ENCODE assay signal across 18 mouse cellular contexts in genomic region chr2:6294993-6295628, GRCm38 (mm10). TPM values are rescaled to one million over a fixed set of nuclear protein-coding genes. Genes with fewer than 3 reads are reported as not detected.
DNase-seq lines count a peak whose midpoint lies in the region; ATAC-seq and TF ChIP-seq lines count a peak whose summit lies in the region.
"Had no signal": no experiment of that assay in that cellular context is flagged by ENCODE, and none has a peak within 500 bp of the region (broad histone marks: within the 10 kb centered on the region; RNA-seq: fewer than 3 reads in every experiment).

No protein-coding gene starts in this region.

- no peaks in the 10 kb centered on the region for H3K36me3 ChIP-seq in heart, embryonic 16.5 days (ENCODE audit: control insufficient read depth, insufficient read depth)
- no peaks in the 10 kb centered on the region for H3K36me3 ChIP-seq in heart, embryonic 10.5 days
- no peaks in the 10 kb centered on the region for H3K36me3 ChIP-seq in lung, embryonic 16.5 days (ENCODE audit: control insufficient read depth, insufficient read depth, low read length)
- H3K36me3 ChIP-seq in stomach, postnatal 0 days (ENCODE audit: control insufficient read depth, insufficient read depth, low read length), result no peaks in the 10 kb centered on the region
- H3K36me3 ChIP-seq: embryonic facial prominence, embryonic 12.5 days; forebrain, embryonic 10.5 days; G1E had no signal

- H3K27me3 ChIP-seq in heart, embryonic 16.5 days (ENCODE audit: control insufficient read depth, insufficient read depth, low read length), result no peaks in the 10 kb centered on the region
- no peaks in the 10 kb centered on the region for H3K27me3 ChIP-seq in heart, embryonic 10.5 days (ENCODE audit: insufficient read depth, poor library complexity, severe bottlenecking)
- H3K27me3 ChIP-seq in lung, embryonic 16.5 days (ENCODE audit: control insufficient read depth, insufficient read depth, low read depth, low read length), result no peaks in the 10 kb centered on the region
- no peaks in the 10 kb centered on the region for H3K27me3 ChIP-seq in stomach, postnatal 0 days (ENCODE audit: control insufficient read depth, insufficient read depth, low read length)
- H3K27me3 ChIP-seq: embryonic facial prominence, embryonic 12.5 days had no signal

- WGBS in heart, embryonic 16.5 days, result 58% methylated on average over 7 of the region's 7 CpGs
- WGBS in heart, embryonic 10.5 days, result 59% methylated on average over 7 of the region's 7 CpGs
- 51% methylated on average over 7 of the region's 7 CpGs for WGBS in lung, embryonic 16.5 days
- 51% methylated on average over 7 of the region's 7 CpGs for whole genome bisulfite sequencing in stomach, postnatal 0 days

- H3K4me3 ChIP-seq in heart, embryonic 16.5 days (ENCODE audit: low read length), result no peak overlapping the region
- no peak overlapping the region for H3K4me3 ChIP-seq in heart, embryonic 10.5 days
- H3K4me3 ChIP-seq in lung, embryonic 16.5 days (ENCODE audit: low read length), result no peak overlapping the region
- no peak overlapping the region for H3K4me3 ChIP-seq in stomach, postnatal 0 days (ENCODE audit: low read depth, low read length)
- H3K4me3 ChIP-seq: embryonic facial prominence, embryonic 12.5 days; forebrain, embryonic 10.5 days had no signal

- no peak for TF ChIP-seq EP300 in stomach, postnatal 0 days (optimal IDR thresholded peaks at IDR 0.05)

- peak overlapping the region; percentile 32; the same call in 1 of the 2 replicates for H3K27ac ChIP-seq in heart, embryonic 16.5 days (ENCODE audit: low read length)
- H3K27ac ChIP-seq in heart, embryonic 10.5 days, result no peak overlapping the region
- H3K27ac ChIP-seq in lung, embryonic 16.5 days (ENCODE audit: low read length), result peak overlapping the region; percentile 57
- no peak overlapping the region for H3K27ac ChIP-seq in stomach, postnatal 0 days (replicated peaks)
- H3K27ac ChIP-seq: embryonic facial prominence, embryonic 12.5 days; forebrain, embryonic 10.5 days had no signal

- H3K4me1 ChIP-seq in heart, embryonic 16.5 days (ENCODE audit: control insufficient read depth, insufficient read depth, low read length), result 0 out of 2 replicates have a peak, but pooled peaks cover 2% of the 10 kb centered on the region
- H3K4me1 ChIP-seq in heart, embryonic 10.5 days, result peaks cover 6% of the 10 kb centered on the region; the same call in 1 of the 2 replicates
- H3K4me1 ChIP-seq in lung, embryonic 16.5 days (replicated peaks; ENCODE audit: control insufficient read depth, insufficient read depth, low read length), result no peaks in the 10 kb centered on the region
- no peaks in the 10 kb centered on the region; the same call in 1 of the 2 replicates for H3K4me1 ChIP-seq in stomach, postnatal 0 days (replicated peaks; ENCODE audit: control insufficient read depth, insufficient read depth)
- H3K4me1 ChIP-seq: embryonic facial prominence, embryonic 12.5 days; forebrain, embryonic 10.5 days had no signal

- no peak for ATAC-seq in heart, embryonic 16.5 days (replicated peaks; ENCODE audit: extremely low read depth, insufficient read depth, low FRiP score)
- peak; percentile 36; the same call in 1 of the 2 replicates for ATAC-seq in lung, embryonic 16.5 days (ENCODE audit: low read depth)
- ATAC-seq in stomach, postnatal 0 days (ENCODE audit: low FRiP score, low TSS enrichment), result peak; percentile 77
- no peak for ATAC-seq in erythroblast, adult 5-6 weeks (replicated peaks; ENCODE audit: low FRiP score, poor library complexity, severe bottlenecking)

- H3K9me3 ChIP-seq in heart, embryonic 16.5 days (replicated peaks; ENCODE audit: control insufficient read depth, low read length), result no peaks in the 10 kb centered on the region
- H3K9me3 ChIP-seq in heart, embryonic 10.5 days, result no peaks in the 10 kb centered on the region
- no peaks in the 10 kb centered on the region for H3K9me3 ChIP-seq in lung, embryonic 16.5 days (ENCODE audit: control insufficient read depth, low read length)
- H3K9me3 ChIP-seq in stomach, postnatal 0 days (ENCODE audit: control insufficient read depth, low read length), result no peaks in the 10 kb centered on the region
- H3K9me3 ChIP-seq: embryonic facial prominence, embryonic 12.5 days; forebrain, embryonic 10.5 days; G1E had no signal

- DNase-seq in heart, embryonic 10.5 days (ENCODE audit: low spot score), result no peak
- DNase-seq in lung, postnatal 25 days (ENCODE audit: low spot score), result no peak
- peak; percentile 11 for DNase-seq in lung, postnatal 10 days
- no peak for DNase-seq in stomach, postnatal 0 days (ENCODE audit: low spot score)
- no peak for DNase-seq in retina, postnatal 1 day
- DNase-seq: adrenal gland, postnatal 14 days; cerebellum, adult 9-10 months; gastrocnemius, postnatal 36 days; heart, postnatal 14 days; kidney, postnatal 36 days; right cerebral cortex, postnatal 14 days; thymus, postnatal 36 days had no signal

- no peak overlapping the region for H3K9ac ChIP-seq in heart, embryonic 16.5 days (ENCODE audit: low read length)
- H3K9ac ChIP-seq in lung, embryonic 16.5 days (ENCODE audit: low read length), result no peak overlapping the region
- H3K9ac ChIP-seq in stomach, postnatal 0 days (ENCODE audit: low read length), result no peak overlapping the region
- H3K9ac ChIP-seq: embryonic facial prominence, embryonic 12.5 days had no signal

- no peak for TF ChIP-seq CTCF in stomach, postnatal 0 days (IDR thresholded peaks at IDR 0.05; ENCODE audit: low read depth)

- no peak overlapping the region for H3K4me2 ChIP-seq in heart, embryonic 16.5 days (ENCODE audit: low read depth, low read length)
- no peak overlapping the region for H3K4me2 ChIP-seq in lung, embryonic 16.5 days (ENCODE audit: low read depth, low read length)
- H3K4me2 ChIP-seq in stomach, postnatal 0 days (replicated peaks; ENCODE audit: low read depth), result no peak overlapping the region
- H3K4me2 ChIP-seq: embryonic facial prominence, embryonic 12.5 days had no signal

RNA-seq across cellular contexts. Expression of gene Usp6nl, which starts 27.4 kb away (rescaled TPM):
- polyA plus RNA-seq in heart, embryonic 16.5 days (2015; fragmentation: Nextera tagmentation; extraction: Ambion mirVana), result 4.5 and 5.5 TPM in 2 replicates
- 6.5 and 8.9 TPM in 2 replicates for polyA plus RNA-seq in heart, embryonic 10.5 days (2016; fragmentation: Nextera tagmentation; extraction: Ambion mirVana)
- polyA plus RNA-seq in lung, embryonic 16.5 days (2015; fragmentation: Nextera tagmentation; extraction: Ambion mirVana), result 9.5 and 10.2 TPM in 2 replicates
- 7.4 and 8.9 TPM in 2 replicates for polyA plus RNA-seq in stomach, postnatal 0 days (2015; fragmentation: Nextera tagmentation; extraction: Ambion mirVana)
- 5.0 and 5.8 TPM in 2 replicates for total RNA-seq in erythroblast, adult 5-6 weeks (2015; ENCODE audit: low replicate concordance)
- total RNA-seq in erythroblast, adult 5-6 weeks (2017; ENCODE audit: low replicate concordance), result 6.5 and 17.1 TPM in 2 replicates

Comparison
In these comparisons a context has a peak if more than half of its experiments do, and no peak if none do; other contexts are left out.
1. H3K27ac ChIP-seq: peak in heart, embryonic 16.5 days (single experiment) and lung, embryonic 16.5 days (single experiment); none in heart, embryonic 10.5 days (single experiment) and stomach, postnatal 0 days (single experiment).
2. ATAC-seq: peak in lung, embryonic 16.5 days (single experiment) and stomach, postnatal 0 days (single experiment); none in heart, embryonic 16.5 days (single experiment) and erythroblast, adult 5-6 weeks (single experiment).